Mouse (Mus musculus) layer of hippocampus, adult 8-10 months (tissue): ENCODE results near the gene Clca3a1. TPM values are rescaled to one million over a fixed set of nuclear protein-coding genes. Genes with fewer than 3 reads are reported as not detected.
"Not testable (repeated sequence)": the region's sequence is repeated elsewhere in the genome, so short reads cannot be mapped to it uniquely, and the experiment has no call there.

Experiments
- DNase-seq, 2 experiments: peaks; one replicate each; pipeline ENCODE4 v3.0.0; 2022; ENCODE audit warnings: low spot score in 2 of 2
- total RNA-seq, 4 experiments: library from RNA; stranded (reverse); gene quantifications; 2 replicates each; pipeline ENCODE4 v1.2.4; 2022

Gene Clca3a1
- total RNA-seq = under 1 TPM in 3 of 4 experiments, not detected in 1; 0.12 to 0.30 (median 0.27) TPM

- no peak for DNase-seq
Observed at GRCm38 (mm10) chr3:144760592-144761309, at the start of gene Clca3a1. Gene Clca3a1 (minus strand): TSS chr3:144760977.

GRCm38 (mm10) chr3:144808153-144808925 is 47.6 kb upstream of the Clca3a1 start:
- not testable (repeated sequence) for DNase-seq

GRCm38 (mm10) chr3:144806626-144807025 is 45.8 kb upstream of the Clca3a1 start:
- DNase-seq = not testable (repeated sequence)

GRCm38 (mm10) chr3:144801861-144802260 is 41.1 kb upstream of the Clca3a1 start:
- DNase-seq = no peak

- DNase-seq = no peak
Observed at GRCm38 (mm10) chr3:144785181-144786148, 24.7 kb upstream of the Clca3a1 start.

GRCm38 (mm10) chr3:144765161-144765560 is 4.4 kb upstream of the Clca3a1 start:
- DNase-seq = no peak

- DNase-seq = no peak
Observed at GRCm38 (mm10) chr3:144761454-144761853, 677 bp upstream of the Clca3a1 start.

GRCm38 (mm10) chr3:144759719-144760118 is 1.1 kb downstream of the Clca3a1 start:
- no peak for DNase-seq

- not testable (repeated sequence) for DNase-seq
Observed at GRCm38 (mm10) chr3:144756103-144756502, 4.7 kb downstream of the Clca3a1 start.

GRCm38 (mm10) chr3:144753120-144753519 is 7.7 kb downstream of the Clca3a1 start:
- no peak for DNase-seq

GRCm38 (mm10) chr3:144749062-144749963 is 11.5 kb downstream of the Clca3a1 start:
- not testable (repeated sequence) for DNase-seq

- DNase-seq = not testable (repeated sequence)
Observed at GRCm38 (mm10) chr3:144747706-144748105, 13.1 kb downstream of the Clca3a1 start.

- DNase-seq = not testable (repeated sequence)
Observed at GRCm38 (mm10) chr3:144738396-144738795, 22.4 kb downstream of the Clca3a1 start.

- DNase-seq = peak in 1 of 2 experiments; percentile 38
Observed at GRCm38 (mm10) chr3:144736831-144737230, 23.9 kb downstream of the Clca3a1 start.

GRCm38 (mm10) chr3:144723455-144723854 is 37.3 kb downstream of the Clca3a1 start:
- peak in 1 of 2 experiments; percentile 58 for DNase-seq

- DNase-seq = not testable (repeated sequence)
Observed at GRCm38 (mm10) chr3:144722566-144722965, 38.2 kb downstream of the Clca3a1 start.

GRCm38 (mm10) chr3:144721860-144722256 is 38.9 kb downstream of the Clca3a1 start:
- no peak for DNase-seq

GRCm38 (mm10) chr3:144721077-144721859 is 39.5 kb downstream of the Clca3a1 start:
- no peak for DNase-seq
